Mouse (Mus musculus): Measurements from ENCODE around the gene Ddx54. TPM values are rescaled to one million over a fixed set of nuclear protein-coding genes. Genes with fewer than 3 reads are reported as not detected.
A peak's percentile ranks its signal among the peaks of the same experiment; 100 is the strongest.

The Ddx54 gene
- polyA plus RNA-seq, 1 experiment from 2014 or later: 25.9 TPM

DNA sequence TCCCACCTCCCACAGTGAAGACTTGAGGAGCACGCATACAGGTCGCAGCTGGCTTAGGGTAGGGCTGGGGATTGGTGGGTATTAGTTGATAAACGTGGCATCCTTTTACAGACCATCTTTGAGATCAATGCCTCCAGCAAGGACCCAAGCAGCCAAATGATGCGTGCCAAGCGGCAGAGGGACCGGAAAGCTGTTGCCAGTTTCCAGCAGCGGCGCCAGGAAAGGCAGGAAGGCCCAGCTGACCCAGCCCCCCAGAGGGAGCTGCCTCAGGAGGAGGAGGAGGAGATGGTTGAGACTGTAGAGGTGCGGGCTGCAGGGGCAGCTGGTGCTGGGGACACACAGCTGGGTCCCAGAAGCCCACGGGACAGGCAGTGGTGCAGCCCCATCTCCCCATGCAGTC, 11.9 kb downstream of the Ddx54 start:
- H3K4me3 ChIP-seq (ENCODE audit: low read depth, low read length): no peak overlapping the region
- 96% methylated on average over 10 of the region's 10 CpGs for WGBS
- H3K4me1 ChIP-seq (replicated peaks; ENCODE audit: control insufficient read depth, insufficient read depth, low read length): no peaks in the 10 kb centered on the region
- no peaks in the 10 kb centered on the region for H3K27me3 ChIP-seq (ENCODE audit: control insufficient read depth, insufficient read depth, low read length)
- no peak overlapping the region for H3K4me2 ChIP-seq (replicated peaks; ENCODE audit: low read depth, low read length)
- no peak for DNase-seq (ENCODE audit: low spot score)
- no peaks in the 10 kb centered on the region for H3K9me3 ChIP-seq (ENCODE audit: control insufficient read depth, low read length)
- no peak for ATAC-seq (ENCODE audit: low FRiP score)
- no peak overlapping the region for H3K27ac ChIP-seq (ENCODE audit: low read depth, low read length)
- no peak overlapping the region for H3K9ac ChIP-seq (ENCODE audit: low read depth, low read length)
- H3K36me3 ChIP-seq (ENCODE audit: control insufficient read depth, insufficient read depth, low read length): peaks cover 15% of the 10 kb centered on the region

- H3K4me2 ChIP-seq (replicated peaks; ENCODE audit: low read depth, low read length): no peak overlapping the region
- WGBS: 34% methylated on average over 19 of the region's 19 CpGs
- ATAC-seq (ENCODE audit: low FRiP score) (peak; percentile 33; the same call in 1 of the 2 replicates), DNase-seq (ENCODE audit: low spot score) (peak; percentile 56)
- H3K36me3 ChIP-seq (ENCODE audit: control insufficient read depth, insufficient read depth, low read length): peaks cover 9% of the 10 kb centered on the region
- no peaks in the 10 kb centered on the region for H3K9me3 ChIP-seq (ENCODE audit: control insufficient read depth, low read length)
- H3K27ac ChIP-seq (ENCODE audit: low read depth, low read length): no peak overlapping the region
- no peaks in the 10 kb centered on the region; the same call in 1 of the 2 replicates for H3K27me3 ChIP-seq (ENCODE audit: control insufficient read depth, insufficient read depth, low read length)
- H3K9ac ChIP-seq (ENCODE audit: low read depth, low read length): no peak overlapping the region
- no peaks in the 10 kb centered on the region for H3K4me1 ChIP-seq (replicated peaks; ENCODE audit: control insufficient read depth, insufficient read depth, low read length)
- H3K4me3 ChIP-seq (ENCODE audit: low read depth, low read length): no peak overlapping the region
Measured at GRCm38 (mm10) chr5:120626399-120626798, 13.9 kb downstream of the Ddx54 start.

DNA sequence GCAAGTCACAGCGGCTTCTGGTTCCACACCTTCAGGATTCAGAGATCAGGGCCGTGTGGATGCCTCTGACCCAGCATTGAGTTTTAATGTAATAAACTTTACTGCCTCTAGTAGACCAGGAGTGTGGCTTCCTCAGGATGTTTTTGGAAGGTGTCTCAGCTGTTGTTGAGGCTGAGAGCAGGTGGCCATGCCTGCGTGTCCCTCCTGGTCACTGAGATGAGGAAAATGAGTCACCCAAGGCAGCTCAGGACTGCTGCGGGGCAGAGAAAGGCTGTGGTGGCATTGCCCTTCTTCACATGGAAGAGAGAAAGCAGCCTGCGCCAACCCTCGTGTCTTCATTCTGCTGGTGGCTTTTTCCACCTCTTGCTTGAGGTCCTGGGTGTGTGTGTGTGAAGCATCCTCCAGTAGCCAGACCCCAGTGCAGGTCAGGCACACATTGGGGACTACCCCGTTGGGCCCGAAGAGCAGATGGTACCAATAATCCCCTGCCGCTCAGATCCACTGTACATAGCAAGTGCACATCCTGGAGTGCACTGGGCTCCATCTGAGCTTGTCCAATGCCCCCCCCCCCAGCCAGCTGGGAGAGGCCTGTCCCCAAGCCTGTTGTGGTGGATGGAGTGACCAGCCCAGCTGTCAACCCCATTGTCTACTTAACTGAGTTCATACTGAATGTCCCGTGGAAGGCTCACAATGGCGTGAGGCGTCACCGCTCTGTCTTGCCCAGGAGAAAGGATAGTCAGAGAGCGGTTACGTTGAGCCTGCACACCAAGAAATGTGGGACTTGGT, 15.2 kb downstream of the Ddx54 start:
- H3K4me1 ChIP-seq (replicated peaks; ENCODE audit: control insufficient read depth, insufficient read depth, low read length): no peaks in the 10 kb centered on the region
- no peak for DNase-seq (ENCODE audit: low spot score)
- peaks cover 9% of the 10 kb centered on the region for H3K36me3 ChIP-seq (ENCODE audit: control insufficient read depth, insufficient read depth, low read length)
- ATAC-seq (ENCODE audit: low FRiP score): peak; percentile 56
- no peak overlapping the region for H3K4me2 ChIP-seq (replicated peaks; ENCODE audit: low read depth, low read length)
- no peak overlapping the region for H3K4me3 ChIP-seq (ENCODE audit: low read depth, low read length)
- WGBS: 86% methylated on average over 15 of the region's 15 CpGs
- H3K9me3 ChIP-seq (ENCODE audit: control insufficient read depth, low read length): no peaks in the 10 kb centered on the region
- no peak overlapping the region for H3K9ac ChIP-seq (ENCODE audit: low read depth, low read length)
- peak overlapping the region; percentile 43; the same call in 1 of the 2 replicates for H3K27ac ChIP-seq (ENCODE audit: low read depth, low read length)
- H3K27me3 ChIP-seq (ENCODE audit: control insufficient read depth, insufficient read depth, low read length): peaks cover 3% of the 10 kb centered on the region; the same call in 1 of the 2 replicates

DNA sequence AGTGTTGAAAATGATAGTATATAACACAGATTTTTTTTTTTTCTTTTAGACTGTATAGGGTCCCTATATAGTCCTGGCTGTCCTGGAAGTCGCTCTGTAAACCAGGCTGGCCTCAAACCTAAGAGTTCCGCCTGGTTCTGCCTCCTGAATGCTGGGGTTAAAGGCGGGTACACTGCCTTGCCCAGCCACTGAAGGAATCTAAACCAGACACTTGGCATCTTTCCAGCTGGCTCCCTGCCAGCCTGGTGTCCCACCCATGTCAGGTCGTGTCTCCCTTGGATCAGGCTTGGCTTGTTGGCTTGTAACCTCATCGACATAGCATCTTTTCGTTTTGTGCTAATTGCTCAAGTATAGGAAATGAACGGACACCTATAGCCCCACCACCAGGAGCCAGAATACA, 16.1 kb downstream of the Ddx54 start:
- Histone ChIP-seq H3K36me3 (ENCODE audit: control insufficient read depth, insufficient read depth, low read length) (peaks cover 9% of the 10 kb centered on the region), H3K27ac (ENCODE audit: low read depth, low read length) (no peak overlapping the region)
- no peak for DNase-seq (ENCODE audit: low spot score)

GRCm38 (mm10) chr5:120631128-120631527, 18.6 kb downstream of the Ddx54 start:
- ATAC-seq (ENCODE audit: low FRiP score): no peak
- no peak for DNase-seq (ENCODE audit: low spot score)
- WGBS: 5% methylated on average over 29 of the region's 29 CpGs

More for the DNA sequence above, 16.1 kb downstream of the Ddx54 start:
- H3K4me2 ChIP-seq (replicated peaks; ENCODE audit: low read depth, low read length): no peak overlapping the region
- H3K4me3 ChIP-seq (ENCODE audit: low read depth, low read length): no peak overlapping the region
- H3K27me3 ChIP-seq (ENCODE audit: control insufficient read depth, insufficient read depth, low read length): peaks cover 3% of the 10 kb centered on the region; the same call in 1 of the 2 replicates
- ATAC-seq (ENCODE audit: low FRiP score): no peak
- H3K9ac ChIP-seq (ENCODE audit: low read depth, low read length): no peak overlapping the region
- 79% methylated on average over 7 of the region's 7 CpGs for WGBS
- H3K4me1 ChIP-seq (replicated peaks; ENCODE audit: control insufficient read depth, insufficient read depth, low read length): no peaks in the 10 kb centered on the region
- H3K9me3 ChIP-seq (ENCODE audit: control insufficient read depth, low read length): no peaks in the 10 kb centered on the region

GRCm38 (mm10) chr5:120631892-120632291, 19.4 kb downstream of the Ddx54 start:
- ATAC-seq (ENCODE audit: low FRiP score) (no peak), DNase-seq (ENCODE audit: low spot score) (no peak)
- H3K4me2 ChIP-seq (replicated peaks; ENCODE audit: low read depth, low read length): no peak overlapping the region
- no peak overlapping the region for H3K27ac ChIP-seq (ENCODE audit: low read depth, low read length)
- no peaks in the 10 kb centered on the region for H3K4me1 ChIP-seq (replicated peaks; ENCODE audit: control insufficient read depth, insufficient read depth, low read length)
- no peaks in the 10 kb centered on the region for H3K36me3 ChIP-seq (ENCODE audit: control insufficient read depth, insufficient read depth, low read length)
- H3K9ac ChIP-seq (ENCODE audit: low read depth, low read length): no peak overlapping the region
- 87% methylated on average over 5 of the region's 5 CpGs for WGBS
- no peaks in the 10 kb centered on the region for H3K9me3 ChIP-seq (ENCODE audit: control insufficient read depth, low read length)
- H3K27me3 ChIP-seq (ENCODE audit: control insufficient read depth, insufficient read depth, low read length): peaks cover 3% of the 10 kb centered on the region; the same call in 1 of the 2 replicates
- no peak overlapping the region for H3K4me3 ChIP-seq (ENCODE audit: low read depth, low read length)

More at GRCm38 (mm10) chr5:120631128-120631527, 18.6 kb downstream of the Ddx54 start:
- no peak overlapping the region for H3K4me3 ChIP-seq (ENCODE audit: low read depth, low read length)
- peaks cover 3% of the 10 kb centered on the region; the same call in 1 of the 2 replicates for H3K27me3 ChIP-seq (ENCODE audit: control insufficient read depth, insufficient read depth, low read length)
- no peak overlapping the region for H3K9ac ChIP-seq (ENCODE audit: low read depth, low read length)
- peak overlapping the region; percentile 21; the same call in 1 of the 2 replicates for H3K4me2 ChIP-seq (replicated peaks; ENCODE audit: low read depth, low read length)
- no peak overlapping the region for H3K27ac ChIP-seq (ENCODE audit: low read depth, low read length)
- H3K36me3 ChIP-seq (ENCODE audit: control insufficient read depth, insufficient read depth, low read length): no peaks in the 10 kb centered on the region
- no peaks in the 10 kb centered on the region for H3K4me1 ChIP-seq (replicated peaks; ENCODE audit: control insufficient read depth, insufficient read depth, low read length)
- H3K9me3 ChIP-seq (ENCODE audit: control insufficient read depth, low read length): no peaks in the 10 kb centered on the region

DNA sequence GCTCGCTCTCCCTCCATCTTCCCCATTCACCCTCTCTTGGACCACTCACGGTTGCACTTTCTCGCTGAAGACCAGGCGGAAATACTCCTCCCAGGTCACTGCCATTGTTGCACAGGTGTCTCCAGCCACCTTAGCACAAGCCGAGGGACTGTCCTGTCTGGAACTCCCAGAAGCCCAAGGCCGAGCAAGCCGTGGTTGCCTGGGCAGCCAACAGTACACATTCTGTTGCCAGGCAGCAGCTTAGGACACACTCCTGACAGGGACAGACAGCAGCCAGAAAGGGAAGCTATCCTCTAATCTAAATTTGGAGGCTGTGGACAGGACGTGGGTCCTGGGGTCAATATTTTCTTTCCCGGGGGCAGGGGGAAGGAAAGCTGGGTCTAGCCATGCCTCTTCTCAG, 21.6 kb downstream of the Ddx54 start, which contains the start of gene Cfap73:
TSS of gene Cfap73 (minus strand) at position 105 of the 400 bp plus-strand sequence.
- no peak within 1 kb of the TSS for H3K27ac ChIP-seq (ENCODE audit: low read depth, low read length)
- WGBS: 56% methylated on average over 9 of the region's 9 CpGs
- no peak for DNase-seq (ENCODE audit: low spot score)
- H3K4me3 ChIP-seq (ENCODE audit: low read depth, low read length): no peak within 1 kb of the TSS
- H3K36me3 ChIP-seq (ENCODE audit: control insufficient read depth, insufficient read depth, low read length): no peaks in the 10 kb centered on the region
- no peak within 1 kb of the TSS for H3K4me2 ChIP-seq (replicated peaks; ENCODE audit: low read depth, low read length)
- H3K9me3 ChIP-seq (ENCODE audit: control insufficient read depth, low read length): no peaks in the 10 kb centered on the region
- ATAC-seq (ENCODE audit: low FRiP score): no peak
- peaks cover 3% of the 10 kb centered on the region; the same call in 1 of the 2 replicates for H3K27me3 ChIP-seq (ENCODE audit: control insufficient read depth, insufficient read depth, low read length)
- no peaks in the 10 kb centered on the region for H3K4me1 ChIP-seq (replicated peaks; ENCODE audit: control insufficient read depth, insufficient read depth, low read length)
- H3K9ac ChIP-seq (ENCODE audit: low read depth, low read length): no peak within 1 kb of the TSS

DNA sequence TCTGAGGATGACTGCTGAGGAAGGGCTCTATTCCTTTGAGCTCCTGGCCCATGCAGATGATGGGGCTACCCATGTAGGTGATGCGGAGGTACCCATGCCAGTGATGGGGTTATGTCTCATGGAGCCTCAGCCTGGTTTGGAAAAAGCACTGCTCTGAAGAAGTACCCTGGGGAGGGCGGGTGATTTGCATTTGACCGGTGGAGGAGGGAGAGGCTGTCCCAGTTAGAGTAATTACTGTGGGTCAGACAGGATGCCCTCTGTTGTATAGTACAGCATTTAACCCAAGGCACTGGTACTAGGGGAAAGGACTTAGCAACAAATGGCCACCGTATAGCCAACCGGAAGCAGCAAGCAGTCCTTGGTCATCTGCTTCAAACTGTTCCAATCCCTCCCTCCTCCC, 22.3 kb downstream of the Ddx54 start:
- peaks cover 3% of the 10 kb centered on the region; the same call in 1 of the 2 replicates for H3K27me3 ChIP-seq (ENCODE audit: control insufficient read depth, insufficient read depth, low read length)
- ATAC-seq (ENCODE audit: low FRiP score): no peak
- no peak for DNase-seq (ENCODE audit: low spot score)
- 36% methylated on average over 5 of the region's 5 CpGs for WGBS
- H3K9me3 ChIP-seq (ENCODE audit: control insufficient read depth, low read length): no peaks in the 10 kb centered on the region
- H3K4me1 ChIP-seq (replicated peaks; ENCODE audit: control insufficient read depth, insufficient read depth, low read length): no peaks in the 10 kb centered on the region
- H3K36me3 ChIP-seq (ENCODE audit: control insufficient read depth, insufficient read depth, low read length): no peaks in the 10 kb centered on the region
- H3K4me2 ChIP-seq (replicated peaks; ENCODE audit: low read depth, low read length): no peak overlapping the region
- H3K27ac ChIP-seq (ENCODE audit: low read depth, low read length): no peak overlapping the region
- no peak overlapping the region for H3K9ac ChIP-seq (ENCODE audit: low read depth, low read length)
- no peak overlapping the region for H3K4me3 ChIP-seq (ENCODE audit: low read depth, low read length)

GRCm38 (mm10) chr5:120635633-120636032, 23.1 kb downstream of the Ddx54 start:
- no peaks in the 10 kb centered on the region for H3K36me3 ChIP-seq (ENCODE audit: control insufficient read depth, insufficient read depth, low read length)
- DNase-seq (ENCODE audit: low spot score) (no peak), ATAC-seq (ENCODE audit: low FRiP score) (no peak)
- H3K4me3 ChIP-seq (ENCODE audit: low read depth, low read length): no peak overlapping the region
- H3K4me2 ChIP-seq (replicated peaks; ENCODE audit: low read depth, low read length): no peak overlapping the region
- no peaks in the 10 kb centered on the region for H3K4me1 ChIP-seq (replicated peaks; ENCODE audit: control insufficient read depth, insufficient read depth, low read length)
- H3K27me3 ChIP-seq (ENCODE audit: control insufficient read depth, insufficient read depth, low read length): peaks cover 3% of the 10 kb centered on the region; the same call in 1 of the 2 replicates
- no peaks in the 10 kb centered on the region for H3K9me3 ChIP-seq (ENCODE audit: control insufficient read depth, low read length)
- no peak overlapping the region for H3K27ac ChIP-seq (ENCODE audit: low read depth, low read length)
- 89% methylated on average over 5 of the region's 5 CpGs for WGBS
- no peak overlapping the region for H3K9ac ChIP-seq (ENCODE audit: low read depth, low read length)

All from hindbrain, embryonic 11.5 days (tissue).